Mouse (Mus musculus) testis, adult 2 months (tissue): ENCODE measurements around the gene Nmd3. TPM values are rescaled to one million over a fixed set of nuclear protein-coding genes. Genes with fewer than 3 reads are reported as not detected.

Experiments used
- H3K27ac ChIP-seq: fragments of 200-500 bp; 2 replicates; pipeline ENCODE4 v1.5.1; 2012; ENCODE audit warnings: low read depth, low read length; ENCODE audit not compliant: control insufficient read depth, insufficient read depth
- H3K27me3 ChIP-seq: fragments of 200-500 bp; 2 replicates; pipeline ENCODE4 v1.6.1; 2012; ENCODE audit warnings: mild to moderate bottlenecking, low read length, moderate library complexity; ENCODE audit not compliant: control insufficient read depth, insufficient read depth
- H3K36me3 ChIP-seq: fragments of 200-500 bp; 2 replicates; pipeline ENCODE4 v1.6.1; 2012; ENCODE audit warnings: mild to moderate bottlenecking, low read length; ENCODE audit not compliant: control insufficient read depth, insufficient read depth
- H3K4me1 ChIP-seq: fragments of 200-500 bp; 2 replicates; pipeline ENCODE4 v1.6.1; 2012; ENCODE audit warnings: low read length; ENCODE audit not compliant: control insufficient read depth, insufficient read depth
- H3K4me3 ChIP-seq: fragments of 200-500 bp; 2 replicates; pipeline ENCODE4 v1.5.1; 2012; ENCODE audit warnings: low read depth, mild to moderate bottlenecking, low read length, moderate library complexity, mixed read lengths; ENCODE audit not compliant: control insufficient read depth
- CTCF ChIP-seq: fragments of 200-500 bp; IDR thresholded peaks from 2 replicates; pipeline ENCODE4 v1.5.1; 2012; ENCODE audit warnings: low read depth, mild to moderate bottlenecking, inconsistent platforms, low read length, moderate library complexity; ENCODE audit not compliant: control insufficient read depth, insufficient read depth, insufficient replicate concordance
- POLR2A ChIP-seq: fragments of 200-500 bp; IDR thresholded peaks from 2 replicates; pipeline ENCODE4 v1.6.1; 2012; ENCODE audit warnings: low read depth, mild to moderate bottlenecking, inconsistent platforms, low read length, moderate library complexity; ENCODE audit not compliant: control insufficient read depth
- polyA plus RNA-seq: library from polyadenylated mRNA; depleted of rRNA; stranded (reverse); fragments of >200 nt; gene quantifications from 2 replicates; pipeline ENCODE4 v1.2.3, GENCODE M21; 2012; rRNA removed

The Nmd3 gene
- polyA plus RNA-seq, 1 experiment, result 39.0 TPM

DNA sequence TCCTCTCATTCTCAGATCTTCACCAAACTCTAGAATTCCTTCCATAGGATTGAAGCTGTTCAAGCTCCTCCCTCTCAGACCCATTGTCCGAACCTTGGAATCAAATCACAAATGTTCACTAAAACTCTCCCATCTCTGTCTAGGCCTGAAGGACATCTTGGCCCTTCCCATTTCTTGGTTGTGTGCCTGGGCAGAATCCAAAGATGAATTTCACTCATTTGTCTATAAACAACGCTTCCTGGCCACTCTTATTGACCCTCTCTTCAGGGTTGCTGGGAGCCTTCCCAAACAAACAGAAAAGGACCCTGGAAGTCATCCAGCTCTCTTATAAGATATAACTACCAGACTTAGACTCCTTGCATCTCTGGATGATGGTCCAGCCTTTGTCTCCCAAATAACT lies 76.2 kb downstream of the Nmd3 start:
- no peak overlapping the region for H3K4me3 ChIP-seq
- no peaks in the 10 kb centered on the region for H3K36me3 ChIP-seq
- H3K4me1 ChIP-seq, result peaks cover 3% of the 10 kb centered on the region; the same call in 1 of the 2 replicates
- H3K27ac ChIP-seq, result no peak overlapping the region
- TF ChIP-seq POLR2A (no peak), CTCF (no peak)
- no peaks in the 10 kb centered on the region for H3K27me3 ChIP-seq

DNA sequence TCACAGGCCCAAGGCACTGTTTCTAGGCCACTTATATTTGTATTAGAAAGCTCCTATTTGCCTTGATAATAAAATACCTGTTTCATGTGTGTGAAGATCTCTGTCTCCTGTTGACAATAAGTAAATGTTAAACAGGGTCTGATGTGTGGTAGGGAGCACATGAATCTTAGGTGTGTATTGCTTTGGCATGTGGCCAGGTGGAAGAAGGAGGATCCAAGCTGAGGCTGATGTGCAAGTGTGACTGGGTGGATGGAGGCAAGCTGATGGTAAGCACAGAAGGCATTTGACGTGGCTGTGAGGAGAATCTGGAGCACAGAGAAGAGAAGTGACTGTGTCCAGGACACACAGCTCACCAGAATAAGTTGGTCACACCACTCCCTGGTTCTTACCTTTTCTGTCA lies 77.3 kb downstream of the Nmd3 start:
- Histone ChIP-seq H3K4me3 (no peak overlapping the region), H3K36me3 (no peaks in the 10 kb centered on the region), H3K27me3 (no peaks in the 10 kb centered on the region), H3K27ac (no peak overlapping the region), H3K4me1 (peaks cover 3% of the 10 kb centered on the region; the same call in 1 of the 2 replicates)
- TF ChIP-seq POLR2A (no peak), CTCF (no peak)

DNA sequence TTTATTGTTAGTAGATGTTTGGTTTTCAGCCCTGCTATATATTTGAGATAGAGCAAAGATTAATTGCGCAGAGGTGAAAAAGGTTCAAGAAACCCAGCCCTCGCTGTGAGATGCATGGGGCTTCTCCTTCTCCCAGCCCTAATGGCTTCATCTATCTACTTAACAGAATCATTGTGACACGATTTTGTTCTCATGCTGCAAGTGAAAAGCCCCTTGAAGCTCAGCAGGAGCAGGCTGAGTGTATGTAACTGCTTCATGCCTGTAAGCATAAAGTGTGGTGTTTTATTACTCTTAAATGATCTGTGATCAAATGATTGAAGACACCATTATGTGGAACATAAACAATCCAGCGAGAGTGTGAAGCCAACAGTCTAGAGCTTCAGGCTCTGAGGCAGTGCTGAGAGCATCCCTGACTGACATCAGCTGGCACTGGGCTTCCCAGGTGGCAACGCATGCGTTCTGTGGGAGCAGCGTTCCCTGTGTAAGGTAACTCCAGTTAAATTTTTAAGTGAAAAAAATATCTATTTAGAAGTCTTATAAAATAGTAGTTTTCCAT lies 79.1 kb downstream of the Nmd3 start:
- no peak overlapping the region for H3K4me3 ChIP-seq
- no peaks in the 10 kb centered on the region for H3K27me3 ChIP-seq
- no peak overlapping the region for H3K27ac ChIP-seq
- H3K4me1 ChIP-seq, result no peaks in the 10 kb centered on the region; the same call in 1 of the 2 replicates
- H3K36me3 ChIP-seq, result no peaks in the 10 kb centered on the region
- TF ChIP-seq CTCF (no peak), POLR2A (no peak)

DNA sequence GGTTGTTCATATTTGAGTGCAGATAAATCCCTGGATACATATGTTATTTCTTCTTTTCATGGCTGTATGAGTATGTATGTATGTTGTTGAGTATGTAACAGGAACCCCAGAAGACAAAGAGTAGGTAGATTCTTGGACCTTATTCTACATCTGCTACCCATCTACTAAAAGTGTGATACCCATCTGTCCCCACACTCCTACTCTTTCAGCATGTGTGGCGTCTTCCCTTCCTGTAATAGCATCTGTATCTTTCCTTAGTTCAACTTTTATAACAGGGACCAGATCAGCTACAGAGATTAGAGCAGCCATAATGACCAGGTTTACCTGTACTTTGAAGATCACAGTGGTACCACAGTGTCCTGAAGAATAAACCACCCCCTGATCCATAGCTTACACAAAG lies 81.4 kb downstream of the Nmd3 start:
- H3K27ac ChIP-seq, result no peak overlapping the region
- no peaks in the 10 kb centered on the region for H3K36me3 ChIP-seq
- no peak overlapping the region for H3K4me3 ChIP-seq
- H3K4me1 ChIP-seq, result no peaks in the 10 kb centered on the region
- TF ChIP-seq CTCF, result no peak
- no peak for TF ChIP-seq POLR2A
- no peaks in the 10 kb centered on the region for H3K27me3 ChIP-seq

Other genes with a start within 250 kb of the Nmd3 start
- 9.0 and 10.9 TPM in 2 replicates for gene B3galnt1, start 123.0 kb upstream of the Nmd3 start, polyA plus RNA-seq
- 0.19 TPM in 1 of 2 replicates, not detected in the other for gene Sptssb, start 138.0 kb downstream of the Nmd3 start, polyA plus RNA-seq